Mouse (Mus musculus) limb, embryonic 11.5 days (tissue): ENCODE results near the gene Gm21854. TPM values are rescaled to one million over a fixed set of nuclear protein-coding genes. Genes with fewer than 3 reads are reported as not detected.
"Not testable (repeated sequence)": the region's sequence is repeated elsewhere in the genome, so short reads cannot be mapped to it uniquely, and the experiment has no call there.

ENCODE experiments used
- ATAC-seq: fragments of 200-750 bp; cut with Nextera tagmentation; 2 replicates; pipeline ENCODE4 v1.8.0; 2017; ENCODE audit warnings: low read depth; ENCODE audit not compliant: insufficient number of reproducible peaks, low FRiP score, low TSS enrichment
- DNase-seq: peaks from one replicate; pipeline ENCODE4 v3.0.0-alpha.2; 2015; ENCODE audit warnings: low spot score
- H3K27ac ChIP-seq: fragments of 300-500 bp; sonication (generic); replicated peaks from 2 replicates; pipeline ENCODE4 v1.5.1; 2014; ENCODE audit warnings: low read depth, mild to moderate bottlenecking, low read length
- H3K27me3 ChIP-seq: fragments of 300-500 bp; sonication (generic); 2 replicates; pipeline ENCODE4 v1.6.1; 2014; ENCODE audit warnings: mild to moderate bottlenecking, low read length, mixed read lengths; ENCODE audit not compliant: control insufficient read depth, insufficient read depth
- H3K36me3 ChIP-seq: fragments of 300-500 bp; sonication (generic); 2 replicates; pipeline ENCODE4 v1.6.1; 2014; ENCODE audit warnings: mild to moderate bottlenecking, low read length, moderate library complexity, mixed read lengths; ENCODE audit not compliant: control insufficient read depth, insufficient read depth
- H3K4me1 ChIP-seq: fragments of 300-500 bp; sonication (generic); 2 replicates; pipeline ENCODE4 v1.6.1; 2014; ENCODE audit warnings: low read length, mixed read lengths; ENCODE audit not compliant: control insufficient read depth, insufficient read depth
- H3K4me2 ChIP-seq: fragments of 300-500 bp; sonication (generic); 2 replicates; pipeline ENCODE4 v1.6.1; 2014; ENCODE audit warnings: low read depth, mild to moderate bottlenecking, moderate library complexity; ENCODE audit not compliant: severe bottlenecking
- H3K4me3 ChIP-seq: fragments of 300-500 bp; sonication (generic); 2 replicates; pipeline ENCODE4 v1.5.1; 2014; ENCODE audit warnings: low read depth, low read length
- H3K9ac ChIP-seq: fragments of 300-500 bp; sonication (generic); 2 replicates; pipeline ENCODE4 v1.6.1; 2014; ENCODE audit warnings: mild to moderate bottlenecking, low read length
- H3K9me3 ChIP-seq: fragments of 300-500 bp; sonication (generic); 2 replicates; pipeline ENCODE4 v1.6.1; 2016; ENCODE audit warnings: low read length; ENCODE audit not compliant: control insufficient read depth
- polyA plus RNA-seq: library from polyadenylated mRNA; unstranded; fragments of >200 nt; fragmentation: Nextera tagmentation; extraction: Ambion mirVana; gene quantifications from 2 replicates; pipeline ENCODE4 v1.2.1, GENCODE M21; 2014

Gm21854 gene
- not detected in 2 replicates for polyA plus RNA-seq

DNA sequence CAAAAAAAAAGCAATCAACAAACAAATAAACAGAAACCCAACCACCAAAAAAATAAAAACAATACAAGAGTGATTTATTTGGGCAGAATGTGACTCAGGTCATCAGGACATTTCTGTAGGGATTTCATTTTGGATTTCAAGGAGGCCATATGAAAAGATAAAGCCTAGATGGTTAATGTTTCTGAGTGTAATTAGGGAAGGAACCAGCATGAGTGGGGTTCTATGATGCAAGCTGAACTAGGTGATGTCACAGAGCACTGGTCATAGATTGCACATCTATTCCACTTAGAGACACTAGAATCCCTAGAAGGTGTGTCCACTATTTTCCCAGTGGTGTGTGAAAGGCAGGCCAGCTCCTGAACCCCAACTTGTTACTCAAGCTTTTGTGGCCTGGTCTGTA is at the start of gene Gm21854:
Gene Gm21854, plus strand, starts transcription at position 301 of the 400 bp plus-strand sequence.
- not testable (repeated sequence) for DNase-seq, H3K9ac ChIP-seq, H3K9me3 ChIP-seq, H3K27me3 ChIP-seq, ATAC-seq, H3K4me1 ChIP-seq, H3K4me3 ChIP-seq, H3K27ac ChIP-seq, H3K4me2 ChIP-seq, H3K36me3 ChIP-seq

Other genes with a start within 250 kb of the Gm21854 start
- gene Gm20914, start 69.0 kb downstream of the Gm21854 start, polyA plus RNA-seq = not detected in 2 replicates
- gene Gm28171, start 136.4 kb downstream of the Gm21854 start, polyA plus RNA-seq = not detected in 2 replicates